Mouse (Mus musculus) heart, postnatal 4 days (tissue): ENCODE measurements around the gene Gm9268. TPM values are rescaled to one million over a fixed set of nuclear protein-coding genes. Genes with fewer than 3 reads are reported as not detected.
"Not testable (repeated sequence)": the region's sequence is repeated elsewhere in the genome, so short reads cannot be mapped to it uniquely, and the experiment has no call there.

ENCODE experiments used
- DNase-seq: peaks from one replicate; pipeline ENCODE4 v3.0.0; 2021
- total RNA-seq, 2 experiments: library from RNA; stranded (reverse); gene quantifications; 2 replicates each; pipeline ENCODE4 v1.2.3; 2021

The Gm9268 gene
- total RNA-seq: not detected

GRCm38 (mm10) chr7:43018465-43018864 is at the start of gene Gm9268:
Gene Gm9268 (plus strand): TSS chr7:43018765.
- DNase-seq: not testable (repeated sequence)

GRCm38 (mm10) chr7:42980098-42980497 is 38.5 kb upstream of the Gm9268 start:
- no peak for DNase-seq

- DNase-seq: no peak
Measured at GRCm38 (mm10) chr7:42980739-42981138, 37.8 kb upstream of the Gm9268 start.

GRCm38 (mm10) chr7:43077831-43078230 is 59.3 kb downstream of the Gm9268 start:
- DNase-seq: no peak

Other genes starting within 250 kb of the Gm9268 start
- gene Vmn2r62, start 225.2 kb upstream of the Gm9268 start, total RNA-seq: not detected
- gene Gm2381, start 151.5 kb upstream of the Gm9268 start, total RNA-seq: under 1 TPM in 1 of 2 experiments, not detected in 1; 0.07 TPM
- not detected for gene Vmn2r63, start 84.9 kb upstream of the Gm9268 start, total RNA-seq
- not detected for gene Zfp936, start 95.5 kb downstream of the Gm9268 start, total RNA-seq